Mouse (Mus musculus): ENCODE results near the gene Polr3c. TPM values are rescaled to one million over a fixed set of nuclear protein-coding genes. Genes with fewer than 3 reads are reported as not detected.
"Not testable (repeated sequence)": the region's sequence is repeated elsewhere in the genome, so short reads cannot be mapped to it uniquely, and the experiment has no call there.

Polr3c gene
- polyA plus RNA-seq, 2 experiments, result 26.3 to 40.5 TPM

GRCm38 (mm10) chr3:96669727-96670468 is 57.5 kb downstream of the Polr3c start, which contains the start of gene Ankrd35:
TSS of gene Ankrd35 (plus strand) at chr3:96670131.
- no peak within 1 kb of the TSS for H3K27ac ChIP-seq (replicated peaks; ENCODE audit: low read depth, low read length)
- no peaks in the 10 kb centered on the region for H3K9me3 ChIP-seq (ENCODE audit: control insufficient read depth, low read length)
- peaks cover 14% of the 10 kb centered on the region for H3K4me1 ChIP-seq (ENCODE audit: control insufficient read depth, insufficient read depth, low read length)
- ATAC-seq (ENCODE audit: low FRiP score, low read depth) (peak; percentile 95), DNase-seq (ENCODE audit: low spot score) (peak; percentile 93)
- H3K4me2 ChIP-seq (replicated peaks; ENCODE audit: low read depth, low read length, severe bottlenecking), result peak within 1 kb of the TSS; percentile 75
- TF ChIP-seq POLR2A (IDR thresholded peaks at IDR 0.05; ENCODE audit: borderline replicate concordance, extremely low read depth, insufficient read depth, insufficient read length), result no peak
- peak within 1 kb of the TSS; percentile 34 for H3K4me3 ChIP-seq (replicated peaks; ENCODE audit: low read length)
- no peaks in the 10 kb centered on the region for H3K27me3 ChIP-seq (ENCODE audit: control insufficient read depth, insufficient read depth, low read length)
- peak within 1 kb of the TSS; percentile 34; the same call in 1 of the 2 replicates for H3K9ac ChIP-seq (ENCODE audit: low read depth, low read length, severe bottlenecking)
- 6% methylated on average over 34 of the region's 35 CpGs for WGBS
- H3K36me3 ChIP-seq (ENCODE audit: control insufficient read depth, insufficient read depth, low read length), result no peaks in the 10 kb centered on the region

- H3K4me1 ChIP-seq (ENCODE audit: control insufficient read depth, insufficient read depth, low read length), result peaks cover 16% of the 10 kb centered on the region
- no peak overlapping the region for H3K4me2 ChIP-seq (replicated peaks; ENCODE audit: low read depth, low read length, severe bottlenecking)
- no peak overlapping the region for H3K9ac ChIP-seq (ENCODE audit: low read depth, low read length, severe bottlenecking)
- no peak overlapping the region for H3K27ac ChIP-seq (replicated peaks; ENCODE audit: low read depth, low read length)
- no peaks in the 10 kb centered on the region for H3K36me3 ChIP-seq (ENCODE audit: control insufficient read depth, insufficient read depth, low read length)
- DNase-seq (ENCODE audit: low spot score) (no peak), ATAC-seq (ENCODE audit: low FRiP score, low read depth) (no peak)
- 93% methylated on average over 5 of the region's 5 CpGs for WGBS
- no peaks in the 10 kb centered on the region for H3K9me3 ChIP-seq (ENCODE audit: control insufficient read depth, low read length)
- no peak overlapping the region for H3K4me3 ChIP-seq (replicated peaks; ENCODE audit: low read length)
- TF ChIP-seq POLR2A (IDR thresholded peaks at IDR 0.05; ENCODE audit: borderline replicate concordance, extremely low read depth, insufficient read depth, insufficient read length), result no peak
- no peaks in the 10 kb centered on the region for H3K27me3 ChIP-seq (ENCODE audit: control insufficient read depth, insufficient read depth, low read length)
These were observed 58.9 kb downstream of the Polr3c start for GRCm38 (mm10) chr3:96668424-96669067.

GRCm38 (mm10) chr3:96667316-96667715 is 60.1 kb downstream of the Polr3c start:
- no peak for TF ChIP-seq POLR2A (IDR thresholded peaks at IDR 0.05; ENCODE audit: borderline replicate concordance, extremely low read depth, insufficient read depth, insufficient read length)
- no peak overlapping the region for H3K4me3 ChIP-seq (replicated peaks; ENCODE audit: low read length)
- H3K9ac ChIP-seq (ENCODE audit: low read depth, low read length, severe bottlenecking), result no peak overlapping the region
- no peaks in the 10 kb centered on the region for H3K36me3 ChIP-seq (ENCODE audit: control insufficient read depth, insufficient read depth, low read length)
- no peaks in the 10 kb centered on the region for H3K9me3 ChIP-seq (ENCODE audit: control insufficient read depth, low read length)
- WGBS, result 33% methylated on average over 1 of the region's 1 CpGs
- H3K4me2 ChIP-seq (replicated peaks; ENCODE audit: low read depth, low read length, severe bottlenecking), result no peak overlapping the region
- no peaks in the 10 kb centered on the region for H3K27me3 ChIP-seq (ENCODE audit: control insufficient read depth, insufficient read depth, low read length)
- peaks cover 24% of the 10 kb centered on the region for H3K4me1 ChIP-seq (ENCODE audit: control insufficient read depth, insufficient read depth, low read length)
- ATAC-seq (ENCODE audit: low FRiP score, low read depth) (no peak), DNase-seq (ENCODE audit: low spot score) (no peak)
- H3K27ac ChIP-seq (replicated peaks; ENCODE audit: low read depth, low read length), result no peak overlapping the region

GRCm38 (mm10) chr3:96666916-96667315 is 60.5 kb downstream of the Polr3c start:
- peaks cover 24% of the 10 kb centered on the region for H3K4me1 ChIP-seq (ENCODE audit: control insufficient read depth, insufficient read depth, low read length)
- no peaks in the 10 kb centered on the region for H3K36me3 ChIP-seq (ENCODE audit: control insufficient read depth, insufficient read depth, low read length)
- DNase-seq (ENCODE audit: low spot score) (no peak), ATAC-seq (ENCODE audit: low FRiP score, low read depth) (no peak)
- no peak overlapping the region for H3K4me3 ChIP-seq (replicated peaks; ENCODE audit: low read length)
- H3K9me3 ChIP-seq (ENCODE audit: control insufficient read depth, low read length), result no peaks in the 10 kb centered on the region
- H3K9ac ChIP-seq (ENCODE audit: low read depth, low read length, severe bottlenecking), result no peak overlapping the region
- H3K4me2 ChIP-seq (replicated peaks; ENCODE audit: low read depth, low read length, severe bottlenecking), result no peak overlapping the region
- no peaks in the 10 kb centered on the region for H3K27me3 ChIP-seq (ENCODE audit: control insufficient read depth, insufficient read depth, low read length)
- H3K27ac ChIP-seq (replicated peaks; ENCODE audit: low read depth, low read length), result no peak overlapping the region
- no peak for TF ChIP-seq POLR2A (IDR thresholded peaks at IDR 0.05; ENCODE audit: borderline replicate concordance, extremely low read depth, insufficient read depth, insufficient read length)
- 95% methylated on average over 5 of the region's 5 CpGs for WGBS

GRCm38 (mm10) chr3:96665732-96666363 is 61.6 kb downstream of the Polr3c start:
- not testable (repeated sequence) for DNase-seq (ENCODE audit: low spot score); H3K27me3 ChIP-seq (ENCODE audit: control insufficient read depth, insufficient read depth, low read length); H3K27ac ChIP-seq (replicated peaks; ENCODE audit: low read depth, low read length); H3K36me3 ChIP-seq (ENCODE audit: control insufficient read depth, insufficient read depth, low read length); H3K4me2 ChIP-seq (replicated peaks; ENCODE audit: low read depth, low read length, severe bottlenecking); H3K9ac ChIP-seq (ENCODE audit: low read depth, low read length, severe bottlenecking); ATAC-seq (ENCODE audit: low FRiP score, low read depth); H3K4me3 ChIP-seq (replicated peaks; ENCODE audit: low read length); H3K9me3 ChIP-seq (ENCODE audit: control insufficient read depth, low read length)
- peaks cover 24% of the 10 kb centered on the region for H3K4me1 ChIP-seq (ENCODE audit: control insufficient read depth, insufficient read depth, low read length)
- WGBS, result 86% methylated on average over 7 of the region's 7 CpGs
